Mouse (Mus musculus): ENCODE data around the gene Chac1. TPM values are rescaled to one million over a fixed set of nuclear protein-coding genes. Genes with fewer than 3 reads are reported as not detected.

Chac1 gene
- polyA plus RNA-seq, 1 experiment = 273 TPM

DNA sequence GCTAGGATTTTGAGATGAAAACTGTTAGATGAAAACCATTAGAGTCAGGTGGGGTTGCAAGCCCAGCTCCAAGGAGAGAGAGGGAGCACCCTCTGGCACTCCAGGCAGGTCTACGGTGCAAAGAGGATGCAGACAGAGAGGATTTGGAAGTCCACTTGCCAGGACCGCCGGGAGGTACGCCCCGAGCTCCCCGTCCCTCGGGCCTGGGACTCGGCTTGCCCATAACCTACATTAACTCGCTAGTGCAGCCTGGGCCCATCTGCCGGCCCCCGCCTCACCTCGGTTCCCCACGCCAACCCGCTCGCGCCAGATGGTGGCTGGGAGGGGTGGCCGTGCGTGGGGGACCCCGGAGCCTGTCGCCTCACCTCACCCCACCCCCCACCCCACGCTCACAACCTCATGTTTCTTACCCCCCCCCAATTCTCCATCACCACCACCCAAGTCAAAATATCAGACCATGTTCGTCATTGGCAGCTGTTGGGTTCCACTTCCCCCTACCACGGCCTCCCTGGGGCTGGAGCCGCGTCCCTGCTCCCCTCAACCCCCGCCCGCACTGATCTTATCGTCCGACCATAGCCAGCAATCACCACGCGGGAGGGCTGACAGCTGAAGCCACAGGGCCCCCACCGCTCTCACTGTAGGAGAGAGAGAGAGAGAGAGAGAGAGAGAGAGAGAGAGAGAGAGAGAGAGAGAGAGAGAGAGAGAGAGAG is 27.0 kb upstream of the Chac1 start:
- Histone ChIP-seq H3K4me3 (no peak overlapping the region), H3K27me3 (ENCODE audit: control insufficient read depth, insufficient read depth, insufficient read length) (peaks cover 47% of the 10 kb centered on the region), H3ac (ENCODE audit: control insufficient read depth, insufficient read length) (no peak overlapping the region), H3K36me3 (ENCODE audit: control insufficient read depth, insufficient read depth) (no peaks in the 10 kb centered on the region), H3K79me2 (ENCODE audit: control insufficient read depth, insufficient read depth) (no peaks in the 10 kb centered on the region), H3K4me2 (ENCODE audit: low read depth) (no peak overlapping the region)
- TF ChIP-seq MYOG (IDR thresholded peaks at IDR 0.05; ENCODE audit: control insufficient read depth in 1 of 3, insufficient read depth in 1 of 3, insufficient read length in 2 of 3, low read depth in 2 of 3) = peak in 1 of 3 experiments; percentile 32
- no peak for TF ChIP-seq CEBPB (IDR thresholded peaks at IDR 0.05; ENCODE audit: insufficient read depth, poor library complexity, severe bottlenecking)
- TF ChIP-seq POLR2A (IDR thresholded peaks at IDR 0.05; ENCODE audit: insufficient read length, low read depth) = no peak
- no peak for TF ChIP-seq TCF3 (IDR thresholded peaks at IDR 0.05; ENCODE audit: insufficient read length, low read depth)
- TF ChIP-seq REST (IDR thresholded peaks at IDR 0.05; ENCODE audit: insufficient read depth, insufficient read length) = no peak
- no peak for TF ChIP-seq SRF (IDR thresholded peaks at IDR 0.05; ENCODE audit: control insufficient read depth, insufficient read length, low read depth)
- TF ChIP-seq MAX (IDR thresholded peaks at IDR 0.05; ENCODE audit: low read depth) = no peak
- peak in 1 of 3 experiments; percentile 3 for TF ChIP-seq MYOD1 (IDR thresholded peaks at IDR 0.05; ENCODE audit: control insufficient read depth in 1 of 3, insufficient read length in 2 of 3, low read depth in 2 of 3)
- TF ChIP-seq POLR2AphosphoS2 (IDR thresholded peaks at IDR 0.05; ENCODE audit: insufficient read length, low read depth) = no peak

DNA sequence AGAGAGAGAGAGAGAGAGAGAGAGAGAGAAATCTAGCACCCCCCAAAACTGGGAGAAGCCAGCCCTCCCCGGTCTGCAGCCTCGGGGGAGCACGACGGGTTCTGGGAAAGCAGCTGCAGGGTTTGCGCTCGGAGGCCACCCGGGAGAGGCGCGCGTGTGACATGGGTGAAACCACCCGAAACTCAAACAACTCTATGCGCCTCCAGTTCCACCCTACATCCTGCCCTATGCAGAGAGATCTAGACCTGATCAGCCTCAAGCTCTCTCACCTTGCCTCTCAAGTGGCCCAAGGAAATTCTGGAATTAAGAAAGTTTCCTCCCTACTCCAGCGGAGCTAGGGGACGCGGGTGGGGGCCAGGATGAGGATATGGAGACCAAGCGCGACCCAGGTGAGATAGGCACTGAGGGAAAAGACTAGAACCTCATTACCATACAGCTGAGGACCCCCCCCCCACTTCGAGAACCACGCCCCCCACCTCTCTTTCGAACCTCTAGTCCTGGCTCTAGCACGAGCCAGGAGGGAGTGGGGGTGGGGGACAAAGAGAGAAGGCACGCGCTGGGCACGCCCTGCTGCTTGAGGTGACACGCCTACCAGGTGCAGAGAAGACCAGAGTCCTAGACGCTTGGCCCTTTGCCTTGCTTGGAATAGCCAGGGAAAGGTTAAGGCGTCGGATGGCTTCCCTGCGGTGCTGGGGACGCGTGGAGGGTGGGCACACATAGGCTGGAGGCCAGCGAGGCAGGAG is 26.3 kb upstream of the Chac1 start:
- TF ChIP-seq MYOD1 (IDR thresholded peaks at IDR 0.05; ENCODE audit: control insufficient read depth in 1 of 3, insufficient read length in 2 of 3, low read depth in 2 of 3) = no peak
- no peak for TF ChIP-seq TCF12 (IDR thresholded peaks at IDR 0.05; ENCODE audit: insufficient read depth, poor library complexity, severe bottlenecking)
- TF ChIP-seq POLR2AphosphoS2 (IDR thresholded peaks at IDR 0.05; ENCODE audit: insufficient read length, low read depth) = no peak
- no peak for TF ChIP-seq MYOG (IDR thresholded peaks at IDR 0.05; ENCODE audit: control insufficient read depth in 1 of 3, insufficient read depth in 1 of 3, insufficient read length in 2 of 3, low read depth in 2 of 3)
- TF ChIP-seq TCF3 (IDR thresholded peaks at IDR 0.05; ENCODE audit: insufficient read length, low read depth) = no peak
- no peak for TF ChIP-seq REST (IDR thresholded peaks at IDR 0.05; ENCODE audit: insufficient read depth, insufficient read length)
- TF ChIP-seq E2F4 (IDR thresholded peaks at IDR 0.05; ENCODE audit: insufficient read depth) = no peak
- no peak for TF ChIP-seq POLR2A (IDR thresholded peaks at IDR 0.05; ENCODE audit: insufficient read length, low read depth)
- Histone ChIP-seq H3K79me2 (ENCODE audit: control insufficient read depth, insufficient read depth) (no peaks in the 10 kb centered on the region), H3K27me3 (ENCODE audit: control insufficient read depth, insufficient read depth, insufficient read length) (peaks cover 52% of the 10 kb centered on the region), H3K36me3 (ENCODE audit: control insufficient read depth, insufficient read depth) (no peaks in the 10 kb centered on the region), H3K4me3 (no peak overlapping the region), H3K4me2 (ENCODE audit: low read depth) (peak overlapping the region; percentile 96), H3ac (ENCODE audit: control insufficient read depth, insufficient read length) (no peak overlapping the region)

DNA sequence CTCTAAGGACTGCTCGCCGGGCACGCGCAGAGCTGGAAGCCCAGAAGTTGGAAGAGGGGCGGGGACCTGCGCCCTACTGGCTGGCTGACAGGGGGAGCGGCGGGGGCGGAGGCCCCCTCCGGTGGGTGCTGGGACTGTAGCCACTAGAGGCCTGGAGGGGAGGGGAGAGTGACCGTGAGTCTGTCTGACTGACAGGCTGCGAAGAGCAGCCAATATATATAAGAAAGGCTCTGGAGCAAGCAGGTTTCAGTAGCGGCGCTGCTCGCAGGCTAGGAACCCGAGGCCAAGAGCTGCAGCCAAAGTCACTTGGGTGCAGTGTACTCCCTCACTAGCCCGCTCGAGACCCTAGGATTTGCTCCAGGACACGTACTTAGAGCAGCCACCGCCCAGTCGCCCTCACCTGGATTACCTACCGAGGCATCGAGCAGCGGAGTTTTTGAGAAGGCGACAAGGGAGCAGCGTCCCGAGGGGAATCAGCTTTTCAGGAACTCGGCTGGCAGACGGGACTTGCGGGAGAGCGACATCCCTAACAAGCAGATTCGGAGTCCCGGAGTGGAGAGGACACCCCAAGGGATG is 25.4 kb upstream of the Chac1 start, which contains the start of gene Dll4:
Dll4 (plus strand) TSS at position 217 of the 576 bp plus-strand sequence.
- TF ChIP-seq CEBPB (IDR thresholded peaks at IDR 0.05; ENCODE audit: insufficient read depth, poor library complexity, severe bottlenecking) = no peak
- TF ChIP-seq TCF12 (IDR thresholded peaks at IDR 0.05; ENCODE audit: insufficient read depth, poor library complexity, severe bottlenecking) = no peak
- no peak for TF ChIP-seq POLR2A (IDR thresholded peaks at IDR 0.05; ENCODE audit: insufficient read length, low read depth)
- no peak for TF ChIP-seq POLR2AphosphoS2 (IDR thresholded peaks at IDR 0.05; ENCODE audit: insufficient read length, low read depth)
- no peak for TF ChIP-seq REST (IDR thresholded peaks at IDR 0.05; ENCODE audit: insufficient read depth, insufficient read length)
- no peak for TF ChIP-seq MYOD1 (IDR thresholded peaks at IDR 0.05; ENCODE audit: control insufficient read depth in 1 of 3, insufficient read length in 2 of 3, low read depth in 2 of 3)
- no peak for TF ChIP-seq MAX (IDR thresholded peaks at IDR 0.05; ENCODE audit: low read depth)
- TF ChIP-seq E2F4 (IDR thresholded peaks at IDR 0.05; ENCODE audit: insufficient read depth) = no peak
- TF ChIP-seq MYOG (IDR thresholded peaks at IDR 0.05; ENCODE audit: control insufficient read depth in 1 of 3, insufficient read depth in 1 of 3, insufficient read length in 2 of 3, low read depth in 2 of 3) = no peak
- TF ChIP-seq SRF (IDR thresholded peaks at IDR 0.05; ENCODE audit: control insufficient read depth, insufficient read length, low read depth) = no peak
- TF ChIP-seq TCF3 (IDR thresholded peaks at IDR 0.05; ENCODE audit: insufficient read length, low read depth) = no peak
- no peak for TF ChIP-seq USF1 (IDR thresholded peaks at IDR 0.05; ENCODE audit: low read depth)
- Histone ChIP-seq H3K4me3 (no peak within 1 kb of the TSS), H3K27me3 (ENCODE audit: control insufficient read depth, insufficient read depth, insufficient read length) (peaks cover 58% of the 10 kb centered on the region), H3K4me2 (ENCODE audit: low read depth) (peak within 1 kb of the TSS; percentile 96), H3K36me3 (ENCODE audit: control insufficient read depth, insufficient read depth) (no peaks in the 10 kb centered on the region), H3ac (ENCODE audit: control insufficient read depth, insufficient read length) (no peak within 1 kb of the TSS), H3K79me2 (ENCODE audit: control insufficient read depth, insufficient read depth) (no peaks in the 10 kb centered on the region)

DNA sequence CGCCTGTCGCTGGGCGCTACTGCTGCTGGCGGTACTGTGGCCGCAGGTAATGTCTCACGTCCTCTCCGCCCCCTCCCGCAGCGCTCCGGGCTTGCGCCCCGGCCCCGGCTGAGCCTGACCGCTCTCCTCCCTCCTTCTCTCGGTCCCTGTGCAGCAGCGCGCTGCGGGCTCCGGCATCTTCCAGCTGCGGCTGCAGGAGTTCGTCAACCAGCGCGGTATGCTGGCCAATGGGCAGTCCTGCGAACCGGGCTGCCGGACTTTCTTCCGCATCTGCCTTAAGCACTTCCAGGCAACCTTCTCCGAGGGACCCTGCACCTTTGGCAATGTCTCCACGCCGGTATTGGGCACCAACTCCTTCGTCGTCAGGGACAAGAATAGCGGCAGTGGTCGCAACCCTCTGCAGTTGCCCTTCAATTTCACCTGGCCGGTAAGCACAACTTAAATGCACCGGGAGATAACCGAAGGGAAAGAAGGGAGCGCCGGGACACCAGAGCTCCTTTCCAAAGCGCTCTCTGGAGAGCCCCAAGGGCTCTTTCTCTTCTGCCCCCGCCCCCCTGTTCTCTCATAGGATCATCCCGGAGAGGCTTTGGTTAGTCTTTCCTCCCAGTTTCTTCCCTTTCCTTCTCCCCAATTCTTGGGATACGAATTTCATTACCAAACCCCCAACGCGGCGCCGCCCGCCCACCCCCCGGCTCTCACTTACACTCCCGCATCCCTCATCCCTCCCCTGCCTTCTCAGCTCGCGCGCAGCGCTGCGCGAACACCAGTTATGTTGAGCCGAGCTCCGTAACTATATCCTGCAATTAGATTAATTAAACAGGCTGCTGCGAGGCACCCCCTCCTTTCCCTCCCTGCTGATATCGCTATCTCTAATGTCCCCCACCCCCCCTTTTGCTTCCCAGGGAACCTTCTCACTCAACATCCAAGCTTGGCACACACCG is 24.6 kb upstream of the Chac1 start:
- no peaks in the 10 kb centered on the region for H3K36me3 ChIP-seq (ENCODE audit: control insufficient read depth, insufficient read depth)
- peaks cover 66% of the 10 kb centered on the region for H3K27me3 ChIP-seq (ENCODE audit: control insufficient read depth, insufficient read depth, insufficient read length)
- H3K4me2 ChIP-seq (ENCODE audit: low read depth) = peak overlapping the region; percentile 96
- no peak overlapping the region for H3K4me3 ChIP-seq
- H3K79me2 ChIP-seq (ENCODE audit: control insufficient read depth, insufficient read depth) = no peaks in the 10 kb centered on the region
- TF ChIP-seq TCF12 (IDR thresholded peaks at IDR 0.05; ENCODE audit: insufficient read depth, poor library complexity, severe bottlenecking) = no peak
- no peak for TF ChIP-seq USF1 (IDR thresholded peaks at IDR 0.05; ENCODE audit: low read depth)
- TF ChIP-seq POLR2A (IDR thresholded peaks at IDR 0.05; ENCODE audit: insufficient read length, low read depth) = no peak
- TF ChIP-seq CEBPB (IDR thresholded peaks at IDR 0.05; ENCODE audit: insufficient read depth, poor library complexity, severe bottlenecking) = no peak
- no peak for TF ChIP-seq MYOD1 (IDR thresholded peaks at IDR 0.05; ENCODE audit: control insufficient read depth in 1 of 3, insufficient read length in 2 of 3, low read depth in 2 of 3)
- no peak overlapping the region for H3ac ChIP-seq (ENCODE audit: control insufficient read depth, insufficient read length)

All from myocyte (in vitro differentiated cells).